Mouse (Mus musculus) lung, adult 2 months (tissue): ENCODE results near the gene Arid5b.

ENCODE experiments used
- CTCF ChIP-seq: fragments of 200-500 bp; IDR thresholded peaks from 2 replicates; pipeline ENCODE4 v1.5.1; 2011; ENCODE audit warnings: mild to moderate bottlenecking, low read length, control low read depth; ENCODE audit not compliant: insufficient read depth
- POLR2A ChIP-seq: fragments of 200-500 bp; IDR thresholded peaks from 2 replicates; pipeline ENCODE4 v1.6.1; 2011; ENCODE audit warnings: low read depth, mild to moderate bottlenecking, control low read depth, low read length, borderline replicate concordance; ENCODE audit errors: extremely low read depth

DNA sequence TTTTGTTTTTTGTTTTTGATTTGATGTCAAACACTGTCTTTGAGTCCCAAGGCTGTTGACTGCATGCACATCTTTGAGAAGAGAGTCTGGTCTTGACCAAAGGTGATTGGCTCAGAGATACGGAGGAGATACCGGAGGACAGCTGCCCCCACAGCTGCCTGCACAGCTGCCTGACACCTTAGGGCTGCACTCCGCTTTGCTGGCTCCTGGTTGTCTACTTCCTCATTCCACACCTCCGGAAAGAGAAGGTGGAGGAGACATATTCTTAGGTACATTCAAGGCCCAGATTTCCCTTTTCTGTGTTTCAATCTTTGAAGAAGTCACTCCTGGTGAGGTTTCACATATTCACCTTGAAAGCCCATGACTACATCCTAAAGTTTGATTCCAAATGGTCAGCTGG is 25.9 kb downstream of the Arid5b start:
- TF ChIP-seq CTCF (no peak), POLR2A (no peak)
